Mouse (Mus musculus) liver, embryonic 11.5 days (tissue): ENCODE data around the gene Sh3pxd2b. TPM values are rescaled to one million over a fixed set of nuclear protein-coding genes. Genes with fewer than 3 reads are reported as not detected.

Experiments used
- ATAC-seq: fragments of 200-750 bp; cut with Nextera tagmentation; replicated peaks from 2 replicates; pipeline ENCODE4 v1.8.0; 2017; ENCODE audit warnings: moderate number of reproducible peaks, mild to moderate bottlenecking, moderate TSS enrichment, moderate library complexity; ENCODE audit not compliant: low FRiP score
- DNase-seq: peaks from one replicate; pipeline ENCODE4 v3.0.0-alpha.2; 2017; ENCODE audit warnings: low spot score
- H3K27ac ChIP-seq: fragments of 300-500 bp; sonication (generic); 2 replicates; pipeline ENCODE4 v1.5.1; 2014; ENCODE audit warnings: mild to moderate bottlenecking, low read depth, low read length, control low read depth
- H3K27me3 ChIP-seq: fragments of 300-500 bp; sonication (generic); replicated peaks from 2 replicates; pipeline ENCODE4 v1.6.1; 2014; ENCODE audit warnings: low read length, mixed read lengths; ENCODE audit not compliant: control insufficient read depth, insufficient read depth
- H3K36me3 ChIP-seq: fragments of 300-500 bp; sonication (generic); 2 replicates; pipeline ENCODE4 v1.6.1; 2014; ENCODE audit warnings: mild to moderate bottlenecking, low read length, moderate library complexity, mixed read lengths; ENCODE audit not compliant: control insufficient read depth, insufficient read depth
- H3K4me1 ChIP-seq: fragments of 300-500 bp; sonication (generic); replicated peaks from 2 replicates; pipeline ENCODE4 v1.6.1; 2014; ENCODE audit warnings: low read length, mixed read lengths; ENCODE audit not compliant: control insufficient read depth, insufficient read depth
- H3K4me2 ChIP-seq: fragments of 300-500 bp; sonication (generic); 2 replicates; pipeline ENCODE4 v1.6.1; 2014; ENCODE audit warnings: mild to moderate bottlenecking, control low read depth, moderate library complexity
- H3K4me3 ChIP-seq: fragments of 300-500 bp; sonication (generic); 2 replicates; pipeline ENCODE4 v1.5.1; 2014; ENCODE audit warnings: low read depth, low read length, control low read depth
- H3K9ac ChIP-seq: fragments of 300-500 bp; sonication (generic); 2 replicates; pipeline ENCODE4 v1.6.1; 2014; ENCODE audit warnings: low read depth, low read length, control low read depth
- H3K9me3 ChIP-seq: fragments of 300-500 bp; sonication (generic); 2 replicates; pipeline ENCODE4 v1.6.1; 2016; ENCODE audit warnings: low read length, inconsistent platforms, mixed read lengths; ENCODE audit not compliant: control insufficient read depth
- WGBS: fragments of 180-500 bp; shearing (Covaris S2); extraction: QIAGEN DNeasy Blood & Tissue Kit; methylation state at CpG from one replicate; pipeline ENCODE4 v1.1.7; 2014; 5-methylcytosine and 5-hydroxymethylcytosine counted together
- polyA plus RNA-seq: library from polyadenylated mRNA; unstranded; fragments of >200 nt; fragmentation: Nextera tagmentation; extraction: Ambion mirVana; gene quantifications from 2 replicates; pipeline ENCODE4 v1.2.1, GENCODE M21; 2014

The Sh3pxd2b gene
- polyA plus RNA-seq, 1 experiment from 2014 or later: 8.2 TPM

DNA sequence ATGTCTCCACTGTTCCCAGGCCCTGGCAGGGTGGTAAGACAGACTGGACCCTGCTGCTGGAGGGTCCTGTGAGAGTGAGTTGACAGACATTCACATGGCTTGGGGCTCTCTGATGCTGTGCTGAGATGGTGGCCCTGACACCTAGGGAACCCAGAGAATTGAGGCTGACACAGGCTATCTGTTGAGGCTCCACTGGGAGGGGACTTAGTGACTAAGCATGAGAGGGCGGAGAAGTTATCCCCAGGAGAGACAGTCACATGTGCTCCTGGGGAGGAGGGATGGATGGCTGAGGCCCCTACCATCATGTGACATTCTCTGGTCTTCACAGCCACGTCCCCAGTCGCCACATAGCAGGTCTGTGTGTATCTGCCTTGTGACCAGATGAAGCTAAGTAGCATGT is 15.6 kb downstream of the Sh3pxd2b start:
- Histone ChIP-seq H3K27me3 (no peaks in the 10 kb centered on the region), H3K36me3 (no peaks in the 10 kb centered on the region), H3K4me3 (no peak overlapping the region), H3K4me2 (no peak overlapping the region), H3K9ac (no peak overlapping the region), H3K4me1 (peaks cover 5% of the 10 kb centered on the region; the same call in 1 of the 2 replicates), H3K27ac (no peak overlapping the region), H3K9me3 (no peaks in the 10 kb centered on the region)
- no peak for DNase-seq
- ATAC-seq: no peak
- WGBS: 74% methylated on average over 3 of the region's 3 CpGs

DNA sequence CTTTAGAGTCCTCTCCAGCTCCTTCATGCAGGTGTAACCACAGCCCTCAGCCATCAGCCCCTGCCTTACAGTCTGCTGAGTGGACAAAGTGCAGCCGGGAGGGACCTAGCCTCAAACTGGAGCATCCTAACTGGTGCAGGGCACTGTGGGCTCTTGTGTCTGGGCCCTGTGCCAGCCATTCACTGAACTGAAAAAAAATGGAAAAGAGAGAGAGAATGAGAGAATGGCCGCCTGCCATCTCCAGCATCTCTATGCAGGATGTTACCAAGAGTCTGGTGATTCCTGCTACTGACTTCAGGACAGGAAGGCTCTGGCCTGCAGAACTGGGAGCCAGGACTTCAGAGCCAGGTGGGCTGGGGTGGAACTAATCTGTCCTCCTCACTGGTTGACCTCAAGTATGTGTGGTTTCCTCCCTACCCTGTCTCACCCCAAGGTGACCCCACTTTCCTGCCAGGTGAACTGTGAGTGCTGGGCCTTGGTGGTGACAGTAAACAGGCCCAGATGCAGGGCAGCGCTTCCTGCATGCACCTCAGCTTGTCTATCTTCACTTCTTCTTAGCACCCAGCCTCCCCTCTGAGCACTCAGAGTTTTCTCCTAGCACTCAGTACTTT is 16.1 kb downstream of the Sh3pxd2b start:
- H3K4me3 ChIP-seq: no peak overlapping the region
- H3K4me2 ChIP-seq: no peak overlapping the region
- no peaks in the 10 kb centered on the region for H3K27me3 ChIP-seq
- no peak overlapping the region for H3K9ac ChIP-seq
- H3K4me1 ChIP-seq: peaks cover 5% of the 10 kb centered on the region; the same call in 1 of the 2 replicates
- DNase-seq (no peak), ATAC-seq (no peak)
- H3K36me3 ChIP-seq: no peaks in the 10 kb centered on the region
- no peaks in the 10 kb centered on the region for H3K9me3 ChIP-seq
- no peak overlapping the region; the same call in 1 of the 2 replicates for H3K27ac ChIP-seq
- 71% methylated on average over 3 of the region's 3 CpGs for WGBS

DNA sequence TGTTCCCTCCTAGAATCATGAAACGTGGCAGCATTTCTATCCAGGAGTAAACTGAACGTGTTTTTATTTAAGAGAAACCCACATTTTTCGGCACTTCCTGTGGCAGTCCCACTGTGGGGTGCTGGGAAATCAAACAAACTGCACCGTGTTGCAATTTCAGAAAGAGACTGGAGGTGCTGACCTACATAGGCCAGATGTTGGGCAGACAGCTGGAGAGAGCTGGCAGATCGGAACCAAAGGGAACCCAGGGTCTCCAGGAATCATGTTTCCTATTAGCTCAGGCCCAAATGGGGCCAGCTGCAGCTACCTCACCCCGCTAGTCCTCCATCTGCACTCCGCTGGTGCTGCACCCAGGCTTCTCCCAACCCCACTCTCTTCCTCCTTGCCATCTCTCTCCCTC is 16.8 kb downstream of the Sh3pxd2b start:
- Histone ChIP-seq H3K9me3 (no peaks in the 10 kb centered on the region), H3K27ac (no peak overlapping the region; the same call in 1 of the 2 replicates), H3K4me3 (no peak overlapping the region), H3K4me2 (no peak overlapping the region), H3K4me1 (peaks cover 5% of the 10 kb centered on the region; the same call in 1 of the 2 replicates), H3K36me3 (no peaks in the 10 kb centered on the region), H3K9ac (no peak overlapping the region), H3K27me3 (no peaks in the 10 kb centered on the region)
- whole genome bisulfite sequencing: 71% methylated on average over 7 of the region's 7 CpGs
- no peak for ATAC-seq
- DNase-seq: no peak

DNA sequence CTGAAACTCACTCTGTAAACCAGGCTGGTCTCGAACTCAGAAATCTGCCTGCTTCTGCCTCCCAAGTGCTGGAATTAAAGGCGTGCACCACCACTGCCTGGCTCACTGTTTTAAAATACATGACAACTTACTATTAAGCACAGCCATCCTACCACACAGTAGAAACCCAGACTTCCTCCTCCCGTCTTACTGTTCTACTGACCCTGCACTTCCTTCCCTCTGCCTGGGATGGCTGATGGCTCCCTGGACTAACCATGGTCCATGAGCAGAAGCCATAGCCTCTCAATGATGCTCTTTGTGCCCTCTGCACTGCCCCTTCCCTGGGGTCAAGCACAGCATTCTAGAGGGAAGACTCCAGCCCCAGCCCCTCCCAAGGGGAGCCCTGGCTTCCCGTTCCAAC is 17.9 kb downstream of the Sh3pxd2b start:
- Histone ChIP-seq H3K9me3 (no peaks in the 10 kb centered on the region), H3K27ac (no peak overlapping the region), H3K36me3 (no peaks in the 10 kb centered on the region), H3K9ac (no peak overlapping the region), H3K4me3 (no peak overlapping the region), H3K27me3 (no peaks in the 10 kb centered on the region), H3K4me1 (peaks cover 5% of the 10 kb centered on the region; the same call in 1 of the 2 replicates), H3K4me2 (no peak overlapping the region)
- ATAC-seq (no peak), DNase-seq (no peak)
- WGBS: 73% methylated on average over 4 of the region's 4 CpGs

DNA sequence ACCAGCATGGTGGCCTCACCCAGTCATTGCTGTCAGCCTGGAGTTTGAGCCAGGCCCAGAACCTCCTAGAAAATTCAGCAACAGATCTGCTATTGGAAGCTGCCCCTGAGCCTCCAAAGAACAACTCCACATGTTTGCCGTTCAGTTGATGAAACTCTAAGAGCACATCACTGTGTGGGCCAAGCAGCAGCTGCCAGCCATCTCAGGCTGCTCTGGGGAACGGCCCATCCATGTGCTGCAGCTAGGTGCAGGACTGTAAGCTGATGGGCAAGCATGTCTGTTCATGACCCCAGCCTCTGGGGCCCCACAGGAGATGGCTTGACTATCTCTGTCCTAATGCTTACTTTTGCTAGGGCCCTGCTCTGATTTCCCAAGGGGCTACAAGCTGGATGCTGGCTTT is 19.4 kb downstream of the Sh3pxd2b start:
- no peak overlapping the region for H3K9ac ChIP-seq
- H3K27me3 ChIP-seq: no peaks in the 10 kb centered on the region
- no peak overlapping the region for H3K27ac ChIP-seq
- ATAC-seq (no peak), DNase-seq (no peak)
- peaks cover 5% of the 10 kb centered on the region; the same call in 1 of the 2 replicates for H3K4me1 ChIP-seq
- no peak overlapping the region for H3K4me3 ChIP-seq
- H3K9me3 ChIP-seq: no peaks in the 10 kb centered on the region
- H3K4me2 ChIP-seq: no peak overlapping the region
- no peaks in the 10 kb centered on the region for H3K36me3 ChIP-seq
- WGBS: 82% methylated on average over 2 of the region's 2 CpGs

DNA sequence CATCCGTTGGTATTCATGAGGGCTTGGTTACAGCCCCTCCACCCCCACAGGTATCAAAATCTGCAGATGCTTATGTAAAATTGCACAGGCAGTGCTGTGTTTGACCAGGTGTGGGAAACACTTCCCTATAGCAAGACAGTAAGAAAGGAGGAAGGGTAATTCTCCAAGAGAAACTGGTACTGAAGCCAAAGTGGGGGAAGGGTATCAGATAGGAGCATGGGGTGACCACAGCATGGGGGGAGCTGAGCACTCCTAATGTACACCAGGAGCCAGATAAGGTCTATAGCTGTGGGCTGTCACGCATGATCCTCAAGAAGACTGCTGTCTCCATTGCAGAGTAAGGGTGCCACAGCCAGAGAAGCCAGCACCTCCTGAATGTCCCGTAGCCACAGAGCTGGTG is 21.4 kb downstream of the Sh3pxd2b start:
- no peak overlapping the region for H3K4me2 ChIP-seq
- DNase-seq (no peak), ATAC-seq (no peak)
- no peaks in the 10 kb centered on the region for H3K9me3 ChIP-seq
- H3K9ac ChIP-seq: no peak overlapping the region
- no peak overlapping the region for H3K4me3 ChIP-seq
- H3K4me1 ChIP-seq: no peaks in the 10 kb centered on the region; the same call in 1 of the 2 replicates
- no peaks in the 10 kb centered on the region for H3K27me3 ChIP-seq
- WGBS: 75% methylated on average over 3 of the region's 3 CpGs
- H3K27ac ChIP-seq: no peak overlapping the region
- no peaks in the 10 kb centered on the region for H3K36me3 ChIP-seq

DNA sequence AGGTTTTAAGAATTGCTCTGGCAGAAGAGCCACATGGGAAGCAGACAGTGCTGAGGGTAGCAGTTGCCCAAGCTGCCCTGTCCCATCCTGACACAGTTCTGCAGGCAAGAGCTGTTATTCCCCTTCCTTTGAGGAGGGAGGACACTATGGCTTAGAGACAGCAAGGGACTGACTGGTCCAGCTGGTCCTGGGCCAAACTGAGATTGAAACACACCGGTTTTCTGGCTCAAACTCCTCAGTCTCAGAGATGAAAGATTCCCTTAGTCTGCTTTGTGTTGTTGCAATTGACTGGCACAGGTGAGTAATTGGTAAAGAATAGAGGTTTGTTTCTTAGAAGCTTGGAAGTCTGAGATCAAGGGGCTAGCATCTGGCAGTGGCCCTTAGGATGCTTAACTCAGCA is 23.3 kb downstream of the Sh3pxd2b start:
- WGBS: 72% methylated on average over 1 of the region's 1 CpGs

DNA sequence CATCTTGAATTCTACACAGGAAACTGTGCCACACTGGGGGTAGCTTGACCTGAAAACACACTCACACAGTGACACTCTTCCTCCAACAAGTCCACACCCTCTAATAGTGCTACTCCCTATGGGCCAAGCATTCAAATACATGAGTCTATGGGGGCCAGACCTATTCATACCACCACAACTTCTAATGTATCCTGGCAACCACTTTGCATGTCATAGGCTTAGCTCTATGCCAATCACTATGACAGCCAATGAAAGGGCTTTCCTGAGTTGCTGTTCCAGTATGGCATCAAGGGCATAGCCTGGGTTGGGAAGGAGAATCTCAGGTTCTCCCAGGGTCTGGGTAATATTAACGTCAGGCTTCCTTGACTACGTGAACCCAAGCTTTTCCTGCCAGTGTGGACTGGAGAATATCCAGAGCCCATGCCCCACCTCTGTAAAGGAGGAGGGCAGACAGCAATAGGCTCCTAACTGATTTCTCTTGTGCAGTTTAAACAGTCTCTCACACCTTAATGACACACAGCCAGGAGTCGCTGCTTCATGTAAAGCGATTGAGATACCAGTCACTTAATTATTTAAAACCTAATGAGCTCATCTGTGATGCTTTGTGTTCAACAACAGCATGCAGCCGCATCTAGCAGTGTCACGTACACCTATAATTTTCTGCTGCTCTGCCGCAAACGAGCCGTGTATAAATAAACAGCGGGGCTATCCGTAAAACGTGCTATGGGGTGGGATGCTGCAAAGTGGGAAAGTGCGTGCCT is 25.8 kb downstream of the Sh3pxd2b start:
- DNase-seq: no peak
- Histone ChIP-seq H3K9ac (no peak overlapping the region), H3K4me1 (no peaks in the 10 kb centered on the region), H3K4me3 (no peak overlapping the region), H3K9me3 (no peaks in the 10 kb centered on the region), H3K36me3 (no peaks in the 10 kb centered on the region; the same call in 1 of the 2 replicates), H3K4me2 (no peak overlapping the region), H3K27ac (no peak overlapping the region), H3K27me3 (no peaks in the 10 kb centered on the region)
- ATAC-seq: no peak
- WGBS: 85% methylated on average over 13 of the region's 13 CpGs

More for the DNA sequence above, 23.3 kb downstream of the Sh3pxd2b start:
- DNase-seq: no peak
- H3K9me3 ChIP-seq: no peaks in the 10 kb centered on the region
- ATAC-seq: no peak
- H3K4me2 ChIP-seq: no peak overlapping the region
- no peaks in the 10 kb centered on the region; the same call in 1 of the 2 replicates for H3K4me1 ChIP-seq
- no peaks in the 10 kb centered on the region for H3K27me3 ChIP-seq
- H3K27ac ChIP-seq: no peak overlapping the region
- no peak overlapping the region for H3K4me3 ChIP-seq
- H3K9ac ChIP-seq: no peak overlapping the region
- H3K36me3 ChIP-seq: no peaks in the 10 kb centered on the region; the same call in 1 of the 2 replicates
